ENCODE assay signal across 17 mouse cellular contexts in the genomic region with DNA sequence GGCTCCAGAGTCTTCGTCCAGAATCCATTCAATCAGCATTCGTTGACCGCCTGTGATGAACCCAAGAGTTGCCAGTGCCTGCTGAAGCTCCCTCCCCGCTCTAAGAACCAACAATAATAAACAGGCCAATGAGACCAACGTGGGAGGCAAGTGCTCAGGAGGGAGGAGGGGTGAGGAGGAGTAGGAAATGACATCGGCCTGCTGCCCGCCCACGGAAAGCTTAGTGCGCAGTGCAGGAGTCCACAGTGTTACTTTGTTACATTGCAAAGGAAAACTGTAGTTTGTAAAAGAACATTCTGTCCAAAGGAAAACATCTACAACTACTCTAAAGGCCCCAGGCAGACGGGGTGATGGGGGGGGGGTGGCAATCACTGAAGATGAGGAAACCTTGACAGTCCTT. TPM values are rescaled to one million over a fixed set of nuclear protein-coding genes. Genes with fewer than 3 reads are reported as not detected.
"Had no signal": no experiment of that assay in that cellular context is flagged by ENCODE, and none has a peak within 500 bp of the region (broad histone marks: within the 10 kb centered on the region; RNA-seq: fewer than 3 reads in every experiment).

No protein-coding gene starts in this region.

- H3K4me2 ChIP-seq: kidney, embryonic 15.5 days; limb, embryonic 12.5 days; lung, embryonic 15.5 days; midbrain, embryonic 11.5 days; midbrain, embryonic 15.5 days; neural tube, embryonic 13.5 days had no signal

- H3K9ac ChIP-seq: kidney, embryonic 15.5 days; limb, embryonic 12.5 days; liver, postnatal 0 days; lung, embryonic 15.5 days; midbrain, embryonic 15.5 days; neural tube, embryonic 13.5 days had no signal

- H3K9me3 ChIP-seq: kidney, embryonic 15.5 days; limb, embryonic 12.5 days; lung, embryonic 15.5 days; megakaryocyte, embryonic 14.5 days; midbrain, embryonic 15.5 days; neural tube, embryonic 13.5 days had no signal

- H3K36me3 ChIP-seq: kidney, embryonic 15.5 days; limb, embryonic 12.5 days; lung, embryonic 15.5 days; midbrain, embryonic 15.5 days; neural tube, embryonic 13.5 days had no signal

- DNase-seq: kidney, adult 2 months; kidney, postnatal 25 days; liver, postnatal 0 days; lung, postnatal 14 days; right cerebral cortex, postnatal 14 days; thymus, postnatal 36 days had no signal

- H3K27ac ChIP-seq: kidney, embryonic 15.5 days; layer of hippocampus, adult 2 months; limb, embryonic 12.5 days; lung, embryonic 15.5 days; macrophage; midbrain, embryonic 15.5 days; neural tube, embryonic 13.5 days; stomach, postnatal 0 days had no signal

- H3K4me1 ChIP-seq: limb, embryonic 12.5 days; lung, embryonic 15.5 days; midbrain, embryonic 15.5 days; neural tube, embryonic 13.5 days had no signal

- ATAC-seq: liver, postnatal 0 days; midbrain, embryonic 15.5 days had no signal

- H3K4me3 ChIP-seq: kidney, embryonic 15.5 days; layer of hippocampus, adult 2 months; limb, embryonic 12.5 days; lung, embryonic 15.5 days; megakaryocyte, embryonic 14.5 days; midbrain, embryonic 15.5 days; neural tube, embryonic 13.5 days had no signal

RNA-seq across cellular contexts. Expression of gene Ncmap, which starts 6.0 kb away (rescaled TPM):
- total RNA-seq: monocyte, adult 5-6 weeks had no signal
- polyA plus RNA-seq: macrophage had no signal
